Comparison of ENCODE assay signal across 10 mouse cellular contexts in the genomic region with DNA sequence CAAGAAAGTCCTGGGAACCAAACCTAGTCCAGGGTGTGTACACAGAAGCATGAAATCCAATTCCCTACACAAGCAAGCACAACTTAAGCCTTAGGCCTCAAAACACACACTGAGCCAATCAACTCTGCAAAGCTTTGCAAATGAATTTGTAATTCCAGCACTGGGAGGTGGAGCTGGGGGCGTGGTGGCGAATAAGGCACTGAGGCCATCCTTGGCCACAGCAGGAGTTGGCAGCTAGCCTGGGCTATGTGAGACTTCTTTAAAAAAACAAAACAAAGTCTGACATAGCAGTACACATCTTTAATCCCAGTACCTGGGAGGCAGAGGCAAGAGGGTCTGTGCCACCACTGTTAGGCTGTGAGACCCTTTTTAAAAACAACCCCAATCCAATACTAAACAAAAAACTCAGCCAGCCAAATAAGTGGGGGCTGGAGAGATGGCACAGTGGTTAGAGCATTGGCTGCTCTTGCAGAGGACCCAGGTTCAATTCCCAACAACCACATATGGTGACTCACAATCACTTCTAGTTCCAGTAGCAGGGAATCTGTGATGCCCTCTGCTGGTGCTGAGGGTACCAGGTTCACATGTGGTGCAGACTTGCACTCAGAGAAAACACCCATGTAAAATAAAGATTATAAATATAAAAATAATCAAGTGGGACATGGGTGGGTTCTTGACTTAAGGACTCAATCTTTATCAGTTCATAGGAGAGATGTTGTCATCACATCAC. TPM values are rescaled to one million over a fixed set of nuclear protein-coding genes. Genes with fewer than 3 reads are reported as not detected.
DNase-seq lines count a peak whose midpoint lies in the region; TF ChIP-seq lines count a peak whose summit lies in the region.
"Had no signal": no experiment of that assay in that cellular context is flagged by ENCODE, and none has a peak within 500 bp of the region (broad histone marks: within the 10 kb centered on the region; RNA-seq: fewer than 3 reads in every experiment).

No protein-coding gene starts in this region.

- peak; percentile 27 for TF ChIP-seq CTCF in left cerebral cortex, adult 2 months (IDR thresholded peaks at IDR 0.05)

- H3K27ac ChIP-seq in left cerebral cortex, adult 2 months: no peak overlapping the region
- H3K27ac ChIP-seq: limb, embryonic 12.5 days had no signal

- intact Hi-C loops in left cerebral cortex, adult 2 months (cut with DNase I): no loop called here

- DNase-seq in cerebellum, adult 18-20 months: peak; percentile 39 to 42
- DNase-seq in cerebellum, adult 11-12 months: no peak
- DNase-seq in left cerebral cortex, adult 2 months (ENCODE audit: extremely low spot score in 1 of 2, low spot score in 2 of 2): no peak
- DNase-seq in left cerebral cortex, adult 18-20 months (ENCODE audit: low spot score in 2 of 2): no peak
- DNase-seq in cerebellum, postnatal 36 days: peak; percentile 33 to 42
- DNase-seq in heart, postnatal 4 days: peak; percentile 23
- DNase-seq in urinary bladder, postnatal 10 days (ENCODE audit: low spot score): no peak
- no peak for DNase-seq in layer of hippocampus, adult 9-11 months
- DNase-seq: thymus, postnatal 25 days had no signal

- no peak overlapping the region for H3K4me3 ChIP-seq in left cerebral cortex, adult 2 months
- H3K4me3 ChIP-seq: limb, embryonic 12.5 days had no signal

RNA-seq across cellular contexts. Expression of a gene that starts 12.3 kb away (rescaled TPM):
- 10 to 100 TPM; 82.0 to 88.7 TPM for total RNA-seq in left cerebral cortex, adult 2 months (2021)
- 10 to 100 TPM; 83.6 to 91.5 TPM for total RNA-seq in left cerebral cortex, adult 18-20 months (2021)
- 10 to 100 TPM; 26.3 to 28.0 TPM for total RNA-seq in heart, postnatal 4 days (2021)

RNA-seq across cellular contexts. Expression of a gene that starts 56.9 kb away (rescaled TPM):
- total RNA-seq in left cerebral cortex, adult 2 months (2021): 10 to 100 TPM; 48.5 to 56.3 TPM
- 10 to 100 TPM; 48.5 to 48.9 TPM for total RNA-seq in left cerebral cortex, adult 18-20 months (2021)
- 1 to 10 TPM; 5.7 to 6.1 TPM for total RNA-seq in heart, postnatal 4 days (2021)

Comparison
In these comparisons a context has a peak if more than half of its experiments do, and no peak if none do; other contexts are left out.
1. DNase-seq: peak in cerebellum, adult 18-20 months (2 of 2), cerebellum, postnatal 36 days (2 of 2) and heart, postnatal 4 days (single experiment); none in cerebellum, adult 11-12 months (single experiment), left cerebral cortex, adult 2 months (0 of 2), left cerebral cortex, adult 18-20 months (0 of 2), urinary bladder, postnatal 10 days (single experiment) and layer of hippocampus, adult 9-11 months (single experiment).
2. RNA of a gene that starts 56.9 kb away (total RNA-seq): 48.5 to 56.3 TPM in left cerebral cortex, adult 2 months and 48.5 to 48.9 TPM in left cerebral cortex, adult 18-20 months; 5.7 to 6.1 TPM in heart, postnatal 4 days; every median in the first group is over 4 times any median in the second.